Mouse (Mus musculus): ENCODE measurements around the gene Sntg2. TPM values are rescaled to one million over a fixed set of nuclear protein-coding genes. Genes with fewer than 3 reads are reported as not detected.

Sntg2 gene
- total RNA-seq, 2 experiments from 2014 or later = 0.98 TPM; not detected in 1

GRCm38 (mm10) chr12:30177529-30177928, 195.6 kb downstream of the Sntg2 start:
- Histone ChIP-seq H3K27ac (no peak overlapping the region), H3K4me3 (no peak overlapping the region)
- intact Hi-C loops (cut with DNase I) = no loop called here
- TF ChIP-seq CTCF (IDR thresholded peaks at IDR 0.05) = no peak
- DNase-seq = no peak

GRCm38 (mm10) chr12:30168491-30168890, 204.7 kb downstream of the Sntg2 start:
- TF ChIP-seq CTCF (IDR thresholded peaks at IDR 0.05) = no peak
- no peak overlapping the region for H3K27ac ChIP-seq
- no peak for DNase-seq
- intact Hi-C loops (cut with DNase I) = no loop called here
- H3K4me3 ChIP-seq = no peak overlapping the region

GRCm38 (mm10) chr12:30164538-30164937, 208.6 kb downstream of the Sntg2 start:
- no peak for TF ChIP-seq CTCF (IDR thresholded peaks at IDR 0.05)
- Histone ChIP-seq H3K4me3 (no peak overlapping the region), H3K27ac (no peak overlapping the region)
- no peak for DNase-seq
- intact Hi-C loops (cut with DNase I) = no loop called here

GRCm38 (mm10) chr12:30164005-30164404, 209.2 kb downstream of the Sntg2 start:
- no peak overlapping the region for H3K4me3 ChIP-seq
- intact Hi-C loops (cut with DNase I) = no loop called here
- no peak overlapping the region for H3K27ac ChIP-seq
- no peak for TF ChIP-seq CTCF (IDR thresholded peaks at IDR 0.05)
- no peak for DNase-seq

- no peak for DNase-seq
- no peak overlapping the region for H3K27ac ChIP-seq
- intact Hi-C loops (cut with DNase I) = no loop called here
- no peak overlapping the region for H3K4me3 ChIP-seq
- no peak for TF ChIP-seq CTCF (IDR thresholded peaks at IDR 0.05)
Measured at GRCm38 (mm10) chr12:30161731-30162406, 211.3 kb downstream of the Sntg2 start.

- no peak for DNase-seq
- Histone ChIP-seq H3K27ac (no peak overlapping the region), H3K4me3 (no peak overlapping the region)
- TF ChIP-seq CTCF (IDR thresholded peaks at IDR 0.05) = no peak
- intact Hi-C loops (cut with DNase I) = no loop called here
Measured at GRCm38 (mm10) chr12:30160475-30160874, 212.7 kb downstream of the Sntg2 start.

GRCm38 (mm10) chr12:30159788-30160187, 213.4 kb downstream of the Sntg2 start:
- no peak overlapping the region for H3K27ac ChIP-seq
- intact Hi-C loops (cut with DNase I) = no loop called here
- no peak for DNase-seq
- no peak overlapping the region for H3K4me3 ChIP-seq
- TF ChIP-seq CTCF (IDR thresholded peaks at IDR 0.05) = no peak

- intact Hi-C loops (cut with DNase I) = no loop called here
- no peak overlapping the region for H3K4me3 ChIP-seq
- DNase-seq = no peak
- TF ChIP-seq CTCF (IDR thresholded peaks at IDR 0.05) = no peak
- H3K27ac ChIP-seq = no peak overlapping the region
Measured at GRCm38 (mm10) chr12:30154079-30154673, 219.0 kb downstream of the Sntg2 start.

- H3K4me3 ChIP-seq = no peak overlapping the region
- no peak overlapping the region for H3K27ac ChIP-seq
- TF ChIP-seq CTCF (IDR thresholded peaks at IDR 0.05) = peak; percentile 26; the same call in 1 of the 2 replicates
- intact Hi-C loops (cut with DNase I) = no loop called here
- DNase-seq = no peak
Measured at GRCm38 (mm10) chr12:30142085-30142484, 231.1 kb downstream of the Sntg2 start.

- Histone ChIP-seq H3K27ac (no peak within 1 kb of the TSS), H3K4me3 (no peak within 1 kb of the TSS)
- no peak for DNase-seq
- no peak for TF ChIP-seq CTCF (IDR thresholded peaks at IDR 0.05)
- intact Hi-C loops (cut with DNase I) = no loop called here
Measured at GRCm38 (mm10) chr12:30132524-30132923, 240.7 kb downstream of the Sntg2 start, which contains the start of gene Tpo. TSS of gene Tpo (minus strand) at chr12:30132624.

GRCm38 (mm10) chr12:30129411-30129716, 243.8 kb downstream of the Sntg2 start:
- Histone ChIP-seq H3K27ac (no peak overlapping the region), H3K4me3 (peak overlapping the region; percentile 43)
- intact Hi-C loops (cut with DNase I) = loop anchor here (2.0 to 5.0 kb wide), 2 partner anchors 241 to 448 kb away; no protein-coding TSS in a partner anchor
- DNase-seq = no peak
- TF ChIP-seq CTCF (IDR thresholded peaks at IDR 0.05) = no peak

- peak; percentile 76 for TF ChIP-seq CTCF (IDR thresholded peaks at IDR 0.05)
- intact Hi-C loops (cut with DNase I) = loop anchor here (2.0 to 5.0 kb wide), 2 partner anchors 242 to 449 kb away; no protein-coding TSS in a partner anchor
- peak; percentile 73 for DNase-seq
- Histone ChIP-seq H3K27ac (no peak overlapping the region), H3K4me3 (peak overlapping the region; percentile 43)
Measured at GRCm38 (mm10) chr12:30128561-30129410, 244.4 kb downstream of the Sntg2 start.

Other genes starting within 250 kb of the Sntg2 start
- not detected for gene Tpo, start 240.8 kb downstream of the Sntg2 start, total RNA-seq (2021)
- gene Tmem18, start 211.1 kb upstream of the Sntg2 start, total RNA-seq (2021) = 1 to 10 TPM; 7.5 to 8.3 TPM

Data from gastrocnemius, adult 2 months (tissue).